Mouse (Mus musculus): ENCODE results near the gene Mindy4. TPM values are rescaled to one million over a fixed set of nuclear protein-coding genes. Genes with fewer than 3 reads are reported as not detected.

Mindy4 gene
- polyA plus RNA-seq (2012; rRNA removed; ENCODE audit: low replicate concordance): 7.6 and 15.0 TPM in 2 replicates

GRCm38 (mm10) chr6:55202913-55203910 lies at the start of gene Mindy4:
Gene Mindy4 (plus strand): TSS chr6:55203383.

GRCm38 (mm10) chr6:55174741-55175181 lies 28.4 kb upstream of the Mindy4 start, which contains the start of gene Inmt:
Gene Inmt (minus strand): TSS chr6:55175043.

GRCm38 (mm10) chr6:55335989-55336514 lies 132.9 kb downstream of the Mindy4 start, which contains the start of gene Aqp1:
Gene Aqp1 (plus strand): TSS chr6:55336432.

Other genes starting within 250 kb of the Mindy4 start
- gene Nod1, start 230.8 kb upstream of the Mindy4 start, polyA plus RNA-seq (2012; rRNA removed; ENCODE audit: low replicate concordance): 43.9 and 69.2 TPM in 2 replicates
- 1.4 and 2.8 TPM in 2 replicates for gene Ggct, start 210.4 kb upstream of the Mindy4 start, polyA plus RNA-seq (2012; rRNA removed; ENCODE audit: low replicate concordance)
- gene Gars, start 165.4 kb upstream of the Mindy4 start, polyA plus RNA-seq (2012; rRNA removed; ENCODE audit: low replicate concordance): 35.8 and 36.6 TPM in 2 replicates
- gene Crhr2, start 70.4 kb upstream of the Mindy4 start, polyA plus RNA-seq (2012; rRNA removed; ENCODE audit: low replicate concordance): 0.45 and 19.9 TPM in 2 replicates
- 27.2 and 46.4 TPM in 2 replicates for gene Inmt, start 28.3 kb upstream of the Mindy4 start, polyA plus RNA-seq (2012; rRNA removed; ENCODE audit: low replicate concordance)
- 518 and 615 TPM in 2 replicates for gene Aqp1, start 133.0 kb downstream of the Mindy4 start, polyA plus RNA-seq (2012; rRNA removed; ENCODE audit: low replicate concordance)
- 0.07 TPM in 1 of 2 replicates, not detected in the other for gene Ghrhr, start 172.9 kb downstream of the Mindy4 start, polyA plus RNA-seq (2012; rRNA removed; ENCODE audit: low replicate concordance)
- gene Adcyap1r1, start 248.6 kb downstream of the Mindy4 start, polyA plus RNA-seq (2012; rRNA removed; ENCODE audit: low replicate concordance): 16.1 and 21.4 TPM in 2 replicates